Mouse (Mus musculus) erythroblast, embryonic 14.5 days (primary cell): ENCODE data around the gene Mta1.

Experiments
- GATA1 ChIP-seq: IDR thresholded peaks from 2 replicates; pipeline ENCODE4 v1.6.1; 2012; ENCODE audit warnings: low read length, inconsistent platforms, mixed read lengths
- TAL1 ChIP-seq: IDR thresholded peaks from 3 replicates; pipeline ENCODE4 v1.6.1; 2012; ENCODE audit warnings: low read length, inconsistent platforms, mixed read lengths

DNA sequence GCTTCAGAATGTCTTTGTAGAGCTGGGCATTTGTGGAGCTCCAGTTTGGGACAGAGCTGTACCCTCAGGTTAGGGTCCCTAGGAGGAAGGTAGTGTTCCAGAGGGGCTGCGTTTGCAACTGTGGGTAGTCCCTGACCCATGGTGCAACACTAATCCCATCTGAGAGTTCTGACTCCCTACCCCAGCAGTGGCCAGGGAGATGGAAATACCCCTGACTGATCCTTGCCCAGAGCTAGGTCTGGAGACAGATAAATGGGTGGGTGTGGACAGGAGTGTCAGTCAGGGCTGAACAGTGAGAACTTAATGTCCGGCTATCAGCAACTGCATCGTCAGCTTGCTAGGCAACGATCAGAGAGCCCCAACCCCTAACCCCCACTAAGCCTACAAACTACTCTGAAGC lies 52.5 kb downstream of the Mta1 start:
- TF ChIP-seq GATA1: no peak
- TF ChIP-seq TAL1: no peak
